Mouse (Mus musculus) cerebellum, postnatal 14 days (tissue): ENCODE measurements at regions not wholly inside any gene's neighbourhood (a gene's known extent, or its start where the extent isn't known, plus 50 kb on each side); places are given as distances from the start of the nearest gene placed in this dataset.

Source experiments
- DNase-seq, 2 experiments: peaks; one replicate each; pipeline ENCODE4 v3.0.0; 2021; ENCODE audit warnings: mixed read lengths in 2 of 2

DNA sequence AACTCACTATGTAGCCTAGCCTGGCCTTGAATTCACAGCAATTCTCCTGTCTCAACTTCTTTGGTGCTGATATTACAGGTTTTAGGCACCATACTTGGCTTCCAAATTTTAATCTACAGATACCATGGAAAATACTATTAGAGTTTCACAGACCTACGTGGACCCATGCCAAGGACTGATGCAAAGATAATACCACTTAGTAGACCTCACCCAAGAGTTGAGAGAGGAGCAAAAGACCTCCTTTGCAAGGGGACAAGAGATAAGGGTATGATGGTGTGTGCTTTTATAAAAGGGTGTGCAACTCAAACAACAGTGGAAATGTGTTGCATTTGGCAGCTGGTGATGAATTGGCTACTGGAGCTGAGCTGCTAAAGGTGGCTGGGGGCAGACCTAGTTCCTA lies 358.6 kb upstream of the Diaph2 start:
- DNase-seq, result no peak

DNA sequence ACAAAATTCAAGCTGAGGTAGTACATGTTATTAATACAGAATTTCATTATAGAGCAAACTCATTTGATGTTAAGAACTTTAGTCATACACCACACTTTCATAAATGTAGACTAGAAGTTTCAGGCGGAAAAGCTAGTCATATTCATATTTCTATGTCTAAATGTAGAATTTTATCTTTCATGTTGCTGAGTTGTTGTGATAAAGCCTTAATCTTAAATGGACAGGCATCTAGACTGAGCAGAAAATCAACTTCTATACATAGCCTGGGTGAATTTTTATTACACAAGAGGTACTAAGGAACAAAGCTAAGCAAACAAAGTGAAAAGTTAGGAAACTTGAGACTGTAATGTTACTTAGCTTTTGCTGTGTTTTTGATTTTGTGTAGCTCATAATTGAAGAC lies 341.8 kb upstream of the Diaph2 start:
- DNase-seq, result no peak

GRCm38 (mm10) chrX:129410079-129410478 lies 339.5 kb upstream of the Diaph2 start:
- no peak for DNase-seq

DNA sequence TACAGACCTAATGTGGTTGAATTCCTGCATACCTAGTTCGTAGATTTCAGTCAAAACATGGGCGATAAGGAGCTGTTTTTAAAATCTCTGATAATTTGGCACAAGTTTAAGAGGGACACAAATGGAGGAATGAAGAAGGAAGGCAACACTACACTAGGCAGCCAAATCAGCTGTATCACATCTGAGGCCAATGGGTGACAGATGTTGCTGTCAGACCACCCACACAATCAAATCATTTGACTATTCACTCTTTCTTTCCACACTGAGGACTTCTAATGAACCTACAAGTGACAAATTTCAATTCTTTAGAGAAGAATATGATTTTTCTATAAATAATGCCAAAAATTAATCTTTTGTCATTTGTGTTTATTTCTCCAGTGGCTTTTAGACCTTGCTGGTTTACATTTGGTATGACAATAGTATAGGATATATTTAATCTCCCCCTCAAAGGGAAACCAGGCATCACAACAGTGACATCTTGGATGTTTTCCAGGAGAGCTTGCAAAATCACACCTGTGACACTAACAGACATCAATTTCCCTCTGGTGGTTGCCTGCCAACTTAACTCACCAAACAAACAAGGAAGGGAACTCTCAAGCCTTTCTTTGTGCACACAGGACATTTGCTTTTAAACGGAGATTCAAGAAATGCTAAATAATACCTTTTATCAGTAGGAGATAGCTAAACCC lies 336.5 kb upstream of the Diaph2 start:
- DNase-seq, result peak; percentile 3 to 27

DNA sequence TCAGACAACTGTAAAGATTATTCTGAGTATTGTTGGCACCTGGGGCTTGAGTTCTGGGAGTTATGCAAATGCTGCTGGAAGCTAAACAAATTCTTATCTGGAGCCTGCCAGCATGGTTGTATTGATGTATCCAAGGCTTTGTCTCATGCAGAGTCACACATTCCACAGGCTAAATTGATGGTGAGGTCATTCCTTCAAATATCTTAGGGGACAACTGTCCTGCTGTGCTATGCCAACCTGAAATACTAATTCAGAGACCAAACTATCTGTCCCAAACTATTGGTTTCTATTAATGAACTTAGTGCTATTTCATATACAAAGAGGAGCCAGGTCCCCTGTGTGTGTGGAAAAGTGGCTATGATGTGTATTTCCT lies 335.9 kb upstream of the Diaph2 start:
- DNase-seq, result peak in 1 of 2 experiments; percentile 28

DNA sequence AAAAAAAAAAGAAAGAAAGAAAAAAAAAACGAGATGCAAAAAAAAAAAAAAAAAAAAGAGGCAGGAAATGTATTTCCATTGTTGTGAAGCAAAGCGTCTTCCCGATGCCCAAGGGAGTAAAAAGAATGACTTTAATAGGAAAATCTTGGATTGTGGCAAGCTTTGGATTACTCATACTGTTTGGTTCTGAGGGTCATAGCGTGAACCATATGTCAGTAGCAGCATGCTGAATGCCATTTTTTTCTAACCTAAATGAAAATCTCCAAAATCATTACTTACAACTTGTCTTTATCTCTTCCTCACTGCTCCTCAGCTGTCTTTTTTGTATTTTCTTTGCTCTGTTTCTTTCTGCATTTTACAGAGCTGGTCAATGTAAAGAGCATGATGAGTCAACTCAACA lies 334.2 kb upstream of the Diaph2 start:
- DNase-seq, result peak in 1 of 2 experiments; percentile 14

DNA sequence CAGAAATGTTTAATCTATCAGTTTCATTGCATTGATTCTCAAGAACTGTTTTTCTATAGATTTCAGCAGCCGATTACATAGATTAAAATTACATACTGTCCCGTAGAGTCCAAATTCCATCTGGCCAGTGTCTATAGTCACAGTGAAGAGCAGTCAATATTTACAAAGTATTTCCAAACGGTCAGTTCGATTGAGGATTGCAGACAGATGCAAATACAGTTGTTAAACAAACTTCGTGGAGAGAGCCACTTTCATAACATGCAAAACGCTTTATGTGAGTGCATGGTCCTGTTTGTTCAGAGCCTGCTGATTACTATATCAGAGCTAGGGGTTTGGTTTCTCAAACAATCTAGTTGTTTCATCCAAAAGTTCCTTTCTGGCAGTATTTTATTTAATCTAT lies 301.0 kb upstream of the Diaph2 start:
- DNase-seq, result no peak

DNA sequence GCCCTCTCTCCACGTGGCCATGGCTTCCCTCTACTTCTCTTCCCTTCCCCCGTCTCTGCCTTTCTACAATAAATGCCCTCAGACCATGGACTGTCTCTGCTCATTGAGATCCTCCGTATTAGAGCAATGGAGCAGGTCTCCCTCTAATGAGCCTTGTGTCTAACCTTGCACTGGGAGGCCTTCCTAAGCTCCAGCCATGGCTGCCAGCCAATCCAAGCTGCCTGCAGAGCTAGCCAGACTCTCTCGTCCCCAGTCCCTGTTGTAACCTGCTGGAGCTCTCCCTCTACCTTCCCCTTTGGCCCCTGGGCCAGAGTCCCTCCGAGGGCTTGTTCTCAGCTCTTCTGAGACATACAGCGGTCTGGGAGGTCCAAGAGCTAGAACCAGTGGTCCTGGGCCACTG lies 273.3 kb upstream of the Diaph2 start:
- DNase-seq, result peak; percentile 17 to 36

GRCm38 (mm10) chrX:129494562-129494961 lies 255.0 kb upstream of the Diaph2 start:
- no peak for DNase-seq
